ENCODE assay signal across 14 mouse cellular contexts in the genomic region with DNA sequence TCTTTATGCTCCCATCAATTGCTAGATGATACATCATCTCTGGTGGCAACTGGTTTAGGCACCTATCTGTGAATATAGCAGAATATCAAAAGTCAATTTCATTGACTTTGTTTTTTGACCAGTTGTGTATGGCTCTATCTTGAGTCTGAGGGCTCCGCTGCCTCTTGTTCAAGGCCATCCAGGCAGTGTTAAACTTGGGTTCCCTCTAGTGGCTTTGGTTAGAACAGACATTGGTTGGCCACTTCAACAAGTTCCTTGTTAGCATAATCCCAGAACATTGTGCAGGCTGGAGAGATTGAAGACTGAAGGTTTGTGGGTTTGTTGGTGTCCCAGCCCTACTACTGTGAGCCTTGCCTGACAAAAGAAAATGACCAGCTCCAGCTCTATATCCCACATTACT. TPM values are rescaled to one million over a fixed set of nuclear protein-coding genes. Genes with fewer than 3 reads are reported as not detected.
A peak's percentile ranks its signal among the peaks of the same experiment; 100 is the strongest.
DNase-seq lines count a peak whose midpoint lies in the region; ATAC-seq and TF ChIP-seq lines count a peak whose summit lies in the region.
"Had no signal": no experiment of that assay in that cellular context is flagged by ENCODE, and none has a peak within 500 bp of the region (broad histone marks: within the 10 kb centered on the region; RNA-seq: fewer than 3 reads in every experiment).

No protein-coding gene starts in this region.

- H3K4me3 ChIP-seq in kidney, postnatal 0 days (replicated peaks; ENCODE audit: low read depth, low read length) = no peak overlapping the region
- H3K4me3 ChIP-seq in G1E (ENCODE audit: low read depth, low read length) = no peak overlapping the region
- H3K4me3 ChIP-seq in thymus, adult 2 months (ENCODE audit: control insufficient read depth, insufficient read depth, low read length) = no peak overlapping the region
- H3K4me3 ChIP-seq: embryonic facial prominence, embryonic 15.5 days; midbrain, embryonic 12.5 days had no signal

- H3K4me2 ChIP-seq in kidney, postnatal 0 days (ENCODE audit: low read length) = no peak overlapping the region
- H3K4me2 ChIP-seq: embryonic facial prominence, embryonic 15.5 days; midbrain, embryonic 12.5 days had no signal

- H3K4me1 ChIP-seq in kidney, postnatal 0 days (replicated peaks; ENCODE audit: insufficient read depth, low read length) = no peaks in the 10 kb centered on the region
- no peaks in the 10 kb centered on the region for H3K4me1 ChIP-seq in G1E (ENCODE audit: insufficient read depth, low read depth, low read length)
- H3K4me1 ChIP-seq in thymus, adult 2 months (replicated peaks; ENCODE audit: control insufficient read depth, insufficient read depth, low read length) = no peaks in the 10 kb centered on the region
- H3K4me1 ChIP-seq: embryonic facial prominence, embryonic 15.5 days; midbrain, embryonic 12.5 days had no signal

- H3K9ac ChIP-seq in kidney, postnatal 0 days (ENCODE audit: low read depth, low read length) = no peak overlapping the region
- H3K9ac ChIP-seq: embryonic facial prominence, embryonic 15.5 days; midbrain, embryonic 12.5 days had no signal

- H3K27ac ChIP-seq in kidney, postnatal 0 days = no peak overlapping the region
- no peak overlapping the region for H3K27ac ChIP-seq in thymus, adult 2 months (ENCODE audit: control insufficient read depth, insufficient read depth, low read length)
- H3K27ac ChIP-seq: embryonic facial prominence, embryonic 15.5 days; midbrain, embryonic 12.5 days had no signal

- ATAC-seq in kidney, postnatal 0 days (replicated peaks; ENCODE audit: low FRiP score, low read depth) = no peak
- peak; percentile 40 for ATAC-seq in G1E (ENCODE audit: extremely low read depth, insufficient number of reproducible peaks, low FRiP score, poor library complexity, severe bottlenecking)
- peak; percentile 87 for ATAC-seq in megakaryocyte-erythroid progenitor cell, adult 5-6 weeks (replicated peaks; ENCODE audit: low FRiP score, low TSS enrichment, poor library complexity, severe bottlenecking)
- ATAC-seq in erythroblast, adult 5-6 weeks (replicated peaks; ENCODE audit: low FRiP score, poor library complexity, severe bottlenecking) = no peak

- no peaks in the 10 kb centered on the region for H3K9me3 ChIP-seq in kidney, postnatal 0 days (replicated peaks; ENCODE audit: low read length)
- no peaks in the 10 kb centered on the region for H3K9me3 ChIP-seq in G1E (replicated peaks)
- H3K9me3 ChIP-seq: embryonic facial prominence, embryonic 15.5 days; midbrain, embryonic 12.5 days had no signal

- DNase-seq in kidney, postnatal 0 days (ENCODE audit: low spot score) = no peak
- DNase-seq in kidney, postnatal 10 days = no peak
- peak; percentile 2 for DNase-seq in G1E (ENCODE audit: low spot score)
- peak; percentile 9 for DNase-seq in brain, embryonic 14.5 days (ENCODE audit: low read depth)
- DNase-seq in ovary, postnatal 36 days (ENCODE audit: low spot score) = no peak
- no peak for DNase-seq in thymus, adult 2 months
- DNase-seq: cerebellum, adult 18-20 months; lung, adult 2 months had no signal

- no peaks in the 10 kb centered on the region for H3K27me3 ChIP-seq in kidney, postnatal 0 days (ENCODE audit: insufficient read depth, low read length)
- no peaks in the 10 kb centered on the region for H3K27me3 ChIP-seq in G1E (ENCODE audit: insufficient read depth, low read length)
- H3K27me3 ChIP-seq in thymus, adult 2 months (ENCODE audit: control insufficient read depth, insufficient read depth, low read length) = no peaks in the 10 kb centered on the region
- H3K27me3 ChIP-seq: embryonic facial prominence, embryonic 15.5 days; midbrain, embryonic 12.5 days had no signal

- H3K36me3 ChIP-seq in kidney, postnatal 0 days (ENCODE audit: insufficient read depth, low read length) = no peaks in the 10 kb centered on the region
- no peaks in the 10 kb centered on the region for H3K36me3 ChIP-seq in G1E (replicated peaks)
- H3K36me3 ChIP-seq in thymus, adult 2 months (ENCODE audit: control insufficient read depth, insufficient read depth, low read length) = no peaks in the 10 kb centered on the region
- H3K36me3 ChIP-seq: embryonic facial prominence, embryonic 15.5 days; midbrain, embryonic 12.5 days had no signal

- TF ChIP-seq CTCF in kidney, postnatal 0 days (IDR thresholded peaks at IDR 0.05; ENCODE audit: low read depth) = peak; percentile 48; the same call in 1 of the 2 replicates
- no peak for TF ChIP-seq CTCF in G1E (IDR thresholded peaks at IDR 0.05; ENCODE audit: low read depth, low read length)
- 0 out of 2 replicates have a peak, but pooled peaks have one; percentile 7 for TF ChIP-seq CTCF in brain, embryonic 14.5 days (IDR thresholded peaks at IDR 0.05; ENCODE audit: borderline replicate concordance, extremely low read depth, insufficient read depth, insufficient read length)
- TF ChIP-seq CTCF in thymus, adult 2 months (IDR thresholded peaks at IDR 0.05; ENCODE audit: borderline replicate concordance, control insufficient read depth, extremely low read depth, insufficient read depth, low read length, poor library complexity) = no peak

- TF ChIP-seq POLR2A in brain, embryonic 14.5 days (IDR thresholded peaks at IDR 0.05; ENCODE audit: borderline replicate concordance, extremely low read depth, insufficient read depth, insufficient read length, poor library complexity, severe bottlenecking) = no peak
- TF ChIP-seq POLR2A in thymus, adult 2 months (IDR thresholded peaks at IDR 0.05; ENCODE audit: control insufficient read depth, extremely low read depth, insufficient read depth, low read length, poor library complexity) = no peak

- WGBS in kidney, postnatal 0 days = 67% methylated on average over 1 of the region's 1 CpGs
- 74% methylated on average over 1 of the region's 1 CpGs for WGBS in thymus, adult 2 months

RNA-seq across cellular contexts. Expression of gene Vmn1r10, which starts 2.9 kb away (rescaled TPM):
- polyA plus RNA-seq in kidney, postnatal 0 days (2015; fragmentation: Nextera tagmentation; extraction: Ambion mirVana) = not detected in 2 replicates
- total RNA-seq in G1E (2014; fragmentation: Nextera tagmentation) = not detected in 2 replicates
- 0.12 TPM in 1 of 2 replicates, not detected in the other for total RNA-seq in G1E (2017)
- polyA plus RNA-seq in G1E (2012) = not detected in 2 replicates
- polyA plus RNA-seq in brain, embryonic 14.5 days (2012; rRNA removed) = not detected in 2 replicates
- not detected in 2 replicates for total RNA-seq in megakaryocyte-erythroid progenitor cell, adult 5-6 weeks (2014; fragmentation: Nextera tagmentation)
- not detected in 2 replicates for total RNA-seq in megakaryocyte-erythroid progenitor cell, adult 5-6 weeks (2017)
- not detected in 2 replicates for total RNA-seq in erythroblast, adult 5-6 weeks (2015; ENCODE audit: low replicate concordance)
- not detected in 2 replicates for total RNA-seq in erythroblast, adult 5-6 weeks (2017; ENCODE audit: low replicate concordance)
- polyA plus RNA-seq in thymus, adult 2 months (2012; rRNA removed) = not detected in 2 replicates
- total RNA-seq: neutrophil, adult 5-6 weeks had no signal
- polyA plus RNA-seq: embryonic facial prominence, embryonic 15.5 days; heart, embryonic 14.5 days; lung, adult 2 months; midbrain, embryonic 12.5 days had no signal

RNA-seq across cellular contexts. Expression of gene Vmn1r11, which starts 26.9 kb away (rescaled TPM):
- polyA plus RNA-seq in kidney, postnatal 0 days (2015; fragmentation: Nextera tagmentation; extraction: Ambion mirVana) = not detected in 2 replicates
- not detected in 2 replicates for total RNA-seq in G1E (2014; fragmentation: Nextera tagmentation)
- total RNA-seq in G1E (2017) = 0.12 TPM in 1 of 2 replicates, not detected in the other
- polyA plus RNA-seq in G1E (2012) = not detected in 2 replicates
- not detected in 2 replicates for polyA plus RNA-seq in brain, embryonic 14.5 days (2012; rRNA removed)
- not detected in 2 replicates for total RNA-seq in megakaryocyte-erythroid progenitor cell, adult 5-6 weeks (2014; fragmentation: Nextera tagmentation)
- not detected in 2 replicates for total RNA-seq in megakaryocyte-erythroid progenitor cell, adult 5-6 weeks (2017)
- not detected in 2 replicates for total RNA-seq in erythroblast, adult 5-6 weeks (2015; ENCODE audit: low replicate concordance)
- total RNA-seq in erythroblast, adult 5-6 weeks (2017; ENCODE audit: low replicate concordance) = not detected in 2 replicates
- not detected in 2 replicates for polyA plus RNA-seq in thymus, adult 2 months (2012; rRNA removed)
- total RNA-seq: neutrophil, adult 5-6 weeks had no signal
- polyA plus RNA-seq: embryonic facial prominence, embryonic 15.5 days; heart, embryonic 14.5 days; lung, adult 2 months; midbrain, embryonic 12.5 days had no signal

RNA-seq across cellular contexts. Expression of gene Vmn1r9, which starts 39.8 kb away (rescaled TPM):
- polyA plus RNA-seq in kidney, postnatal 0 days (2015; fragmentation: Nextera tagmentation; extraction: Ambion mirVana) = not detected in 2 replicates
- total RNA-seq in G1E (2014; fragmentation: Nextera tagmentation) = not detected in 2 replicates
- total RNA-seq in G1E (2017) = 0.06 and 0.76 TPM in 2 replicates
- polyA plus RNA-seq in G1E (2012) = not detected in 2 replicates
- not detected in 2 replicates for polyA plus RNA-seq in brain, embryonic 14.5 days (2012; rRNA removed)
- total RNA-seq in megakaryocyte-erythroid progenitor cell, adult 5-6 weeks (2014; fragmentation: Nextera tagmentation) = not detected in 2 replicates
- total RNA-seq in megakaryocyte-erythroid progenitor cell, adult 5-6 weeks (2017) = not detected in 2 replicates
- total RNA-seq in erythroblast, adult 5-6 weeks (2015; ENCODE audit: low replicate concordance) = not detected in 2 replicates
- 0.14 TPM in 1 of 2 replicates, not detected in the other for total RNA-seq in erythroblast, adult 5-6 weeks (2017; ENCODE audit: low replicate concordance)
- not detected in 2 replicates for polyA plus RNA-seq in thymus, adult 2 months (2012; rRNA removed)
- polyA plus RNA-seq: embryonic facial prominence, embryonic 15.5 days; heart, embryonic 14.5 days; lung, adult 2 months; midbrain, embryonic 12.5 days had no signal

RNA-seq across cellular contexts. Expression of gene Vmn1r12, which starts 50.4 kb away (rescaled TPM):
- not detected in 2 replicates for polyA plus RNA-seq in kidney, postnatal 0 days (2015; fragmentation: Nextera tagmentation; extraction: Ambion mirVana)
- not detected in 2 replicates for total RNA-seq in G1E (2014; fragmentation: Nextera tagmentation)
- total RNA-seq in G1E (2017) = under 0.01 and 0.05 TPM in 2 replicates
- not detected in 2 replicates for polyA plus RNA-seq in G1E (2012)
- not detected in 2 replicates for polyA plus RNA-seq in brain, embryonic 14.5 days (2012; rRNA removed)
- total RNA-seq in megakaryocyte-erythroid progenitor cell, adult 5-6 weeks (2014; fragmentation: Nextera tagmentation) = not detected in 2 replicates
- total RNA-seq in megakaryocyte-erythroid progenitor cell, adult 5-6 weeks (2017) = not detected in 2 replicates
- total RNA-seq in erythroblast, adult 5-6 weeks (2015; ENCODE audit: low replicate concordance) = not detected in 2 replicates
- not detected in 2 replicates for total RNA-seq in erythroblast, adult 5-6 weeks (2017; ENCODE audit: low replicate concordance)
- polyA plus RNA-seq in thymus, adult 2 months (2012; rRNA removed) = not detected in 2 replicates
- total RNA-seq: neutrophil, adult 5-6 weeks had no signal
- polyA plus RNA-seq: embryonic facial prominence, embryonic 15.5 days; heart, embryonic 14.5 days; lung, adult 2 months; midbrain, embryonic 12.5 days had no signal

Comparison
In these comparisons a context has a peak if more than half of its experiments do, and no peak if none do; other contexts are left out.
1. ATAC-seq: peak in G1E (single experiment) and megakaryocyte-erythroid progenitor cell, adult 5-6 weeks (single experiment); none in kidney, postnatal 0 days (single experiment) and erythroblast, adult 5-6 weeks (single experiment).
2. DNase-seq: peak in G1E (single experiment) and brain, embryonic 14.5 days (single experiment); none in kidney, postnatal 0 days (single experiment), kidney, postnatal 10 days (single experiment), ovary, postnatal 36 days (single experiment) and thymus, adult 2 months (single experiment).
3. CTCF ChIP-seq: peak in kidney, postnatal 0 days (single experiment) and brain, embryonic 14.5 days (single experiment); none in G1E (single experiment) and thymus, adult 2 months (single experiment).